Mouse (Mus musculus): Measurements from ENCODE around the gene Tmem216.
"Not testable (repeated sequence)": the region's sequence is repeated elsewhere in the genome, so short reads cannot be mapped to it uniquely, and the experiment has no call there.

Tmem216 gene

GRCm38 (mm10) chr19:10564278-10564677, 8.2 kb upstream of the Tmem216 start:
- no peak for DNase-seq

GRCm38 (mm10) chr19:10562351-10562750, 6.3 kb upstream of the Tmem216 start:
- no peak for DNase-seq

- peak; percentile 42 for DNase-seq
Measured at GRCm38 (mm10) chr19:10561558-10562314, 5.7 kb upstream of the Tmem216 start.

- DNase-seq = peak; percentile 10
Measured at GRCm38 (mm10) chr19:10560108-10560507, 4.1 kb upstream of the Tmem216 start.

- DNase-seq = not testable (repeated sequence)
Measured at GRCm38 (mm10) chr19:10557837-10558375, 1.9 kb upstream of the Tmem216 start.

- no peak for DNase-seq
Measured at GRCm38 (mm10) chr19:10557430-10557829, 1.4 kb upstream of the Tmem216 start.

GRCm38 (mm10) chr19:10557001-10557400, 963 bp upstream of the Tmem216 start:
- DNase-seq = no peak

GRCm38 (mm10) chr19:10539454-10539853, 16.6 kb downstream of the Tmem216 start:
- DNase-seq = no peak

- no peak for DNase-seq
Measured at GRCm38 (mm10) chr19:10530082-10530481, 26.0 kb downstream of the Tmem216 start.

- peak; percentile 59 for DNase-seq
Measured at GRCm38 (mm10) chr19:10525910-10526309, 30.1 kb downstream of the Tmem216 start, which contains the start of gene Sdhaf2. Gene Sdhaf2, minus strand, starts transcription at chr19:10526142.

GRCm38 (mm10) chr19:10525106-10525901, 30.7 kb downstream of the Tmem216 start, which contains the start of gene Cpsf7:
Gene Cpsf7, plus strand, starts transcription at chr19:10525266.
- peak; percentile 95 for DNase-seq

GRCm38 (mm10) chr19:10524784-10525105, 31.3 kb downstream of the Tmem216 start:
- no peak for DNase-seq

- DNase-seq = no peak
Measured at GRCm38 (mm10) chr19:10523483-10524080, 32.5 kb downstream of the Tmem216 start.

- DNase-seq = no peak
Measured at GRCm38 (mm10) chr19:10521926-10522325, 34.1 kb downstream of the Tmem216 start.

- peak; percentile 19 for DNase-seq
Measured at GRCm38 (mm10) chr19:10520355-10520754, 35.7 kb downstream of the Tmem216 start.

- peak; percentile 65 for DNase-seq
Measured at GRCm38 (mm10) chr19:10510759-10511330, 45.2 kb downstream of the Tmem216 start.

GRCm38 (mm10) chr19:10502571-10502970, 53.5 kb downstream of the Tmem216 start:
- peak; percentile 30 for DNase-seq

- no peak for DNase-seq
Measured at GRCm38 (mm10) chr19:10500581-10500980, 55.5 kb downstream of the Tmem216 start.

GRCm38 (mm10) chr19:10497512-10498160, 58.4 kb downstream of the Tmem216 start:
- no peak for DNase-seq

GRCm38 (mm10) chr19:10496976-10497375, 59.1 kb downstream of the Tmem216 start:
- no peak for DNase-seq

- no peak for DNase-seq
Measured at GRCm38 (mm10) chr19:10495670-10496069, 60.4 kb downstream of the Tmem216 start.

GRCm38 (mm10) chr19:10486264-10486738, 69.7 kb downstream of the Tmem216 start:
- DNase-seq = peak; percentile 80

Measured in lung, postnatal 36 days (tissue).